Mouse (Mus musculus) megakaryocyte, embryonic 14.5 days (primary cell): ENCODE measurements at regions not wholly inside any gene's neighbourhood (a gene's known extent, or its start where the extent isn't known, plus 50 kb on each side); places are given as distances from the start of the nearest gene placed in this dataset.

Experiments used
- FLI1 ChIP-seq: IDR thresholded peaks from 2 replicates; pipeline ENCODE4 v1.6.1; 2012; ENCODE audit warnings: low read length, inconsistent platforms, mixed read lengths
- GATA1 ChIP-seq: IDR thresholded peaks from 3 replicates; pipeline ENCODE4 v1.6.1; 2012; ENCODE audit warnings: mixed read lengths, low read length, inconsistent platforms, borderline replicate concordance

GRCm38 (mm10) chr4:150748099-150749000 is 96.4 kb upstream of the Slc45a1 start:
- TF ChIP-seq GATA1 (no peak), FLI1 (no peak)
